Comparison of ENCODE assay signal across 9 mouse cellular contexts in genomic region chr6:56362128-56362545, GRCm38 (mm10).
DNase-seq lines count a peak whose midpoint lies in the region; ATAC-seq and TF ChIP-seq lines count a peak whose summit lies in the region.
"Had no signal": no experiment of that assay in that cellular context is flagged by ENCODE, and none has a peak within 500 bp of the region (broad histone marks: within the 10 kb centered on the region; RNA-seq: fewer than 3 reads in every experiment).

No protein-coding gene starts in this region.

- intact Hi-C loops in gastrocnemius, postnatal 14 days (cut with DNase I; ENCODE audit: low total_unique reads): no loop called here
- intact Hi-C loops in gastrocnemius, postnatal 36 days (cut with DNase I): no loop called here

- peak overlapping the region; percentile 65 for H3K9ac ChIP-seq in heart, embryonic 15.5 days
- H3K9ac ChIP-seq in limb, embryonic 12.5 days (replicated peaks): peak overlapping the region; percentile 52

- ATAC-seq in heart, embryonic 15.5 days (replicated peaks; ENCODE audit: insufficient number of reproducible peaks, insufficient read depth, low FRiP score, low read depth): peak; percentile 90
- peak; percentile 73 for ATAC-seq in limb, embryonic 12.5 days (ENCODE audit: insufficient number of reproducible peaks, insufficient read depth, low FRiP score, low TSS enrichment, low read depth)

- H3K27me3 ChIP-seq in E14TG2a.4 (ENCODE audit: insufficient read depth, low read length): peaks cover 26% of the 10 kb centered on the region
- no peaks in the 10 kb centered on the region for H3K27me3 ChIP-seq in heart, embryonic 15.5 days
- peaks cover 35% of the 10 kb centered on the region for H3K27me3 ChIP-seq in limb, embryonic 12.5 days

- H3K27ac ChIP-seq in heart, embryonic 15.5 days: peak overlapping the region; percentile 56
- no peak overlapping the region for H3K27ac ChIP-seq in limb, embryonic 12.5 days

- no peaks in the 10 kb centered on the region for H3K36me3 ChIP-seq in E14TG2a.4 (ENCODE audit: insufficient read depth, low read length)
- no peaks in the 10 kb centered on the region for H3K36me3 ChIP-seq in heart, embryonic 15.5 days
- no peaks in the 10 kb centered on the region for H3K36me3 ChIP-seq in limb, embryonic 12.5 days

- H3K4me3 ChIP-seq in E14TG2a.4 (replicated peaks; ENCODE audit: low read length): peak overlapping the region; percentile 68
- H3K4me3 ChIP-seq in heart, embryonic 15.5 days: peak overlapping the region; percentile 56
- peak overlapping the region; percentile 38 for H3K4me3 ChIP-seq in limb, embryonic 12.5 days (replicated peaks)
- H3K4me3 ChIP-seq: erythroblast, embryonic 14.5 days had no signal

- peak; percentile 20; the same call in 1 of the 2 replicates for TF ChIP-seq CTCF in E14TG2a.4 (conservative IDR thresholded peaks at IDR 0.05; ENCODE audit: low read length)

- peak overlapping the region; percentile 79 for H3K4me2 ChIP-seq in heart, embryonic 15.5 days
- H3K4me2 ChIP-seq in limb, embryonic 12.5 days: peak overlapping the region; percentile 74

- WGBS in heart, embryonic 15.5 days: 4% methylated on average over 10 of the region's 10 CpGs
- under 1% methylated on average over 10 of the region's 10 CpGs for WGBS in limb, embryonic 12.5 days

- no peaks in the 10 kb centered on the region for H3K9me3 ChIP-seq in E14TG2a.4 (ENCODE audit: low read length)
- H3K9me3 ChIP-seq in heart, embryonic 15.5 days (replicated peaks): no peaks in the 10 kb centered on the region
- no peaks in the 10 kb centered on the region for H3K9me3 ChIP-seq in limb, embryonic 12.5 days

- H3K4me1 ChIP-seq in E14TG2a.4 (replicated peaks; ENCODE audit: low read depth, low read length): peaks cover 12% of the 10 kb centered on the region
- peaks cover 12% of the 10 kb centered on the region for H3K4me1 ChIP-seq in heart, embryonic 15.5 days (replicated peaks)
- H3K4me1 ChIP-seq in limb, embryonic 12.5 days (replicated peaks): peaks cover 17% of the 10 kb centered on the region

- DNase-seq in gastrocnemius, postnatal 14 days: peak; percentile 18
- DNase-seq in gastrocnemius, postnatal 36 days: no peak
- DNase-seq in embryo, embryonic 10.5 days (ENCODE audit: low spot score): peak; percentile 75
- peak; percentile 86 for DNase-seq in retina, postnatal 1 day
- DNase-seq in c-Kit-positive CD71-positive TER-119-positive erythroid progenitor cells, embryonic 14.5 days (ENCODE audit: low spot score): no peak

Comparison
In these comparisons a context has a peak if more than half of its experiments do, and no peak if none do; other contexts are left out.
1. DNase-seq: peak in gastrocnemius, postnatal 14 days (single experiment), embryo, embryonic 10.5 days (single experiment) and retina, postnatal 1 day (single experiment); none in gastrocnemius, postnatal 36 days (0 of 2) and c-Kit-positive CD71-positive TER-119-positive erythroid progenitor cells, embryonic 14.5 days (single experiment).
2. Peak in every context shown above with its lines, with median percentiles within 50 percentile points of each other: H3K4me3 ChIP-seq.